Mouse (Mus musculus): ENCODE data around the gene Rimbp2. TPM values are rescaled to one million over a fixed set of nuclear protein-coding genes. Genes with fewer than 3 reads are reported as not detected.

Gene Rimbp2
- total and polyA plus RNA-seq, 3 experiments = not detected

DNA sequence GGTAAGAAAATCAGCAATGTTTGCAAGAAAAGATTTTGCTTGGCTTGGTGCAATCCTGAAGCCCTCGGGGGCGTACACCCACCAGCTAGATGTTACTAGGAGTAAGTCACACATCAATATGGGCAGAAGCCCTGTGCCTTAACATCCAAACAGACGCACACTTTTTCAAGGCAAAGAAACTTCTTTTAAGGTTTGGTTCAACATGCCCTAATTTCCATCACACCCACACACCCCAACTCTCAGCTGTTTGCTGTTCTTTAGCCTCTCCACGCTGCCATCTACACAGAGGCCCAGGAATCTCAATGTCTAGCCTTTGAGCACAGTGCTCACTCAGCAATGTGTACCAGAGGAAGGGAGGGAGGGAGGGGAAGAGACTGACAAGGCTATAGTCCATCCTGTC lies 28.2 kb downstream of the Rimbp2 start:
- Histone ChIP-seq H3K4me3 (replicated peaks in 1 of 3; ENCODE audit: low read depth in 2 of 3, low read length in 2 of 3, poor library complexity in 1 of 3) (no peak overlapping the region), H3K4me2 (ENCODE audit: insufficient read depth, low read depth, poor library complexity, severe bottlenecking) (no peak overlapping the region), H3K27ac (ENCODE audit: insufficient read depth, low read depth) (no peak overlapping the region), H3K9ac (ENCODE audit: insufficient read depth, low read depth) (no peak overlapping the region), H3K4me1 (ENCODE audit: control insufficient read depth in 1 of 2, insufficient read depth in 2 of 2) (no peaks in the 10 kb centered on the region), H3K36me3 (replicated peaks in 1 of 2; ENCODE audit: control insufficient read depth in 1 of 2, insufficient read depth in 1 of 2, low read length in 1 of 2) (no peaks in the 10 kb centered on the region), H3K27me3 (replicated peaks) (no peaks in the 10 kb centered on the region), H3K9me3 (replicated peaks; ENCODE audit: low read length) (peaks cover 77% of the 10 kb centered on the region), H3K79me2 (replicated peaks; ENCODE audit: control insufficient read depth, extremely low read depth, insufficient read depth, poor library complexity, severe bottlenecking) (no peaks in the 10 kb centered on the region)
- dilution Hi-C loops (cut with MboI; ENCODE audit: extremely low pct_ligation_motif_present, extremely low pct_unique_long_range_greater_than_20kb, low sequenced_read_pairs) (no loop called here), in situ Hi-C loops (cut with MboI; ENCODE audit: low pct_ligation_motif_present, low pct_unique_long_range_greater_than_20kb, low sequenced_read_pairs) (no loop called here)
- no peak for DNase-seq (ENCODE audit: extremely low read depth)
- TF ChIP-seq MAFK (IDR thresholded peaks at IDR 0.05; ENCODE audit: insufficient replicate concordance, low read length) (no peak), MAZ (IDR thresholded peaks at IDR 0.05; ENCODE audit: low read depth, low read length) (no peak), ZKSCAN1 (IDR thresholded peaks at IDR 0.05; ENCODE audit: borderline replicate concordance, low read depth, low read length) (no peak)

DNA sequence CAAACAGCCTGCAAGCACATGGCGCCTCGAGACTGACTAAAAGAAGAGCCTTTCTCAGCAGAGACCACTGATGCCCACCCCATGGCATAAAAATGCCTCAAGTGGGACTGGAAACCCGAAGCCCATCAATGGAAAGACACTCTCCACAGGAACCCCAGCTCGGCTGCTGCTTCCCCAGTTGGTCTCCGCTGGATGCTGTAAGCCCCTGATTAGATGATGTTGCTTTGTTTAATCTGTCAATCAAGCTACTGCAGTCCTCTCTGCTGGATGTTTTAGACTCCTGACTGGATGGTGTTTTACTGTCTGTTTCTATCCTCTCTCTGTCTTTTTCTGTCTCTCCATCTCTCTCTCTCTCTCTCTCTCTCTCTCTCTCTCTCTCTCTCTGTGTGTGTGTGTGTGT lies 33.2 kb downstream of the Rimbp2 start:
- no peak overlapping the region for H3K4me3 ChIP-seq (replicated peaks in 1 of 3; ENCODE audit: low read depth in 2 of 3, low read length in 2 of 3, poor library complexity in 1 of 3)
- peaks cover 74% of the 10 kb centered on the region for H3K9me3 ChIP-seq (replicated peaks; ENCODE audit: low read length)
- H3K36me3 ChIP-seq (replicated peaks in 1 of 2; ENCODE audit: control insufficient read depth in 1 of 2, insufficient read depth in 1 of 2, low read length in 1 of 2) = no peaks in the 10 kb centered on the region
- no peak overlapping the region for H3K27ac ChIP-seq (ENCODE audit: insufficient read depth, low read depth)
- no peaks in the 10 kb centered on the region for H3K79me2 ChIP-seq (replicated peaks; ENCODE audit: control insufficient read depth, extremely low read depth, insufficient read depth, poor library complexity, severe bottlenecking)
- dilution Hi-C loops (cut with MboI; ENCODE audit: extremely low pct_ligation_motif_present, extremely low pct_unique_long_range_greater_than_20kb, low sequenced_read_pairs) (no loop called here), in situ Hi-C loops (cut with MboI; ENCODE audit: low pct_ligation_motif_present, low pct_unique_long_range_greater_than_20kb, low sequenced_read_pairs) (no loop called here)
- H3K9ac ChIP-seq (ENCODE audit: insufficient read depth, low read depth) = no peak overlapping the region
- no peak for DNase-seq (ENCODE audit: extremely low read depth)
- no peaks in the 10 kb centered on the region for H3K27me3 ChIP-seq (replicated peaks)
- H3K4me2 ChIP-seq (ENCODE audit: insufficient read depth, low read depth, poor library complexity, severe bottlenecking) = no peak overlapping the region
- H3K4me1 ChIP-seq (ENCODE audit: control insufficient read depth in 1 of 2, insufficient read depth in 2 of 2) = no peaks in the 10 kb centered on the region
- no peak for TF ChIP-seq MAZ (IDR thresholded peaks at IDR 0.05; ENCODE audit: low read depth, low read length)
- TF ChIP-seq NRF1 (IDR thresholded peaks at IDR 0.05; ENCODE audit: low read depth, low read length) = no peak
- TF ChIP-seq CHD1 (IDR thresholded peaks at IDR 0.05; ENCODE audit: low read depth, low read length) = no peak
- no peak for TF ChIP-seq UBTF (IDR thresholded peaks at IDR 0.05; ENCODE audit: low read depth, low read length)
- no peak for TF ChIP-seq POLR2AphosphoS2 (IDR thresholded peaks at IDR 0.05; ENCODE audit: low read depth, low read length)
- no peak for TF ChIP-seq ZMIZ1 (IDR thresholded peaks at IDR 0.05; ENCODE audit: low read depth, low read length)
- TF ChIP-seq E2F4 (IDR thresholded peaks at IDR 0.05; ENCODE audit: insufficient replicate concordance, low read depth, low read length) = no peak
- no peak for TF ChIP-seq ZC3H11A (IDR thresholded peaks at IDR 0.05; ENCODE audit: low read depth, low read length)
- TF ChIP-seq SIN3A (IDR thresholded peaks at IDR 0.05; ENCODE audit: low read length) = no peak
- TF ChIP-seq ZNF384 (IDR thresholded peaks at IDR 0.05; ENCODE audit: low read depth, low read length) = no peak
- TF ChIP-seq USF2 (conservative IDR thresholded peaks at IDR 0.05; ENCODE audit: low read depth, low read length) = no peak
- TF ChIP-seq ETS1 (conservative IDR thresholded peaks at IDR 0.05; ENCODE audit: low read depth, low read length) = no peak
- TF ChIP-seq MAX (IDR thresholded peaks at IDR 0.05; ENCODE audit: low read length) = no peak
- no peak for TF ChIP-seq JUND (conservative IDR thresholded peaks at IDR 0.05; ENCODE audit: low read depth, low read length)
- no peak for TF ChIP-seq POLR2A (IDR thresholded peaks at IDR 0.05; ENCODE audit: low read depth, low read length)
- TF ChIP-seq USF1 (IDR thresholded peaks at IDR 0.05; ENCODE audit: low read depth, low read length) = no peak
- TF ChIP-seq PAX5 (IDR thresholded peaks at IDR 0.05; ENCODE audit: low read length) = no peak
- TF ChIP-seq SMC3 (IDR thresholded peaks at IDR 0.05; ENCODE audit: low read depth, low read length) = no peak
- no peak for TF ChIP-seq GABPA (IDR thresholded peaks at IDR 0.05; ENCODE audit: insufficient replicate concordance, low read depth, low read length)
- no peak for TF ChIP-seq CHD2 (IDR thresholded peaks at IDR 0.05; ENCODE audit: low read length)
